Mouse (Mus musculus) kidney, adult 2 months (tissue): ENCODE results near the gene Utrn.

Source experiments
- CTCF ChIP-seq: fragments of 200-500 bp; conservative IDR thresholded peaks from 2 replicates; pipeline ENCODE4 v1.5.1; 2011; ENCODE audit warnings: low read depth, mild to moderate bottlenecking, control low read depth, low read length, moderate library complexity, mixed read lengths; ENCODE audit not compliant: insufficient read depth, insufficient read length
- POLR2A ChIP-seq: fragments of 200-500 bp; IDR thresholded peaks from one replicate; pipeline ENCODE4 v1.6.1; 2011; ENCODE audit warnings: low read depth, low read length, control low read depth

DNA sequence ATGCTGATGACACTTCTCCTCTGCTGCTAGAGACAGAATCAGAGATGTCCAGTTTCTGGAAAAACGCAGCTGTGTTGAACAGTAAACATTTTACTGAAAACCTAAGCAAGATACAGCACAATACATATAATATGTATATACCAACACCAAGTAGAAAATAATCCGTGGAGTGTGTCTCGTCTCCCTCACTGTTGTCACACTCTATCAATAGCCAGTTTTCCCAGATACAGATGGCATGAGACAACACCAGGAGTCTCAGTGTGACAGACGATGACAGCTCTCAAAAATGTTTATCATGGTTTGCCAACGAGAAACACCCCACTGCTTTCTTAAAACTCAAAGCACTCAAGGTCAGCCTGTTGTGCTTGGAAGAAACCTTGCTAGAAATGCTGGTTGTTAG is 515.1 kb downstream of the Utrn start:
- TF ChIP-seq POLR2A: no peak
- no peak for TF ChIP-seq CTCF
